Mouse (Mus musculus): ENCODE results near the gene Slc9a9. TPM values are rescaled to one million over a fixed set of nuclear protein-coding genes. Genes with fewer than 3 reads are reported as not detected.

The Slc9a9 gene
- total and polyA plus RNA-seq, 3 experiments = 0.46 to 0.71 TPM; not detected in 1

DNA sequence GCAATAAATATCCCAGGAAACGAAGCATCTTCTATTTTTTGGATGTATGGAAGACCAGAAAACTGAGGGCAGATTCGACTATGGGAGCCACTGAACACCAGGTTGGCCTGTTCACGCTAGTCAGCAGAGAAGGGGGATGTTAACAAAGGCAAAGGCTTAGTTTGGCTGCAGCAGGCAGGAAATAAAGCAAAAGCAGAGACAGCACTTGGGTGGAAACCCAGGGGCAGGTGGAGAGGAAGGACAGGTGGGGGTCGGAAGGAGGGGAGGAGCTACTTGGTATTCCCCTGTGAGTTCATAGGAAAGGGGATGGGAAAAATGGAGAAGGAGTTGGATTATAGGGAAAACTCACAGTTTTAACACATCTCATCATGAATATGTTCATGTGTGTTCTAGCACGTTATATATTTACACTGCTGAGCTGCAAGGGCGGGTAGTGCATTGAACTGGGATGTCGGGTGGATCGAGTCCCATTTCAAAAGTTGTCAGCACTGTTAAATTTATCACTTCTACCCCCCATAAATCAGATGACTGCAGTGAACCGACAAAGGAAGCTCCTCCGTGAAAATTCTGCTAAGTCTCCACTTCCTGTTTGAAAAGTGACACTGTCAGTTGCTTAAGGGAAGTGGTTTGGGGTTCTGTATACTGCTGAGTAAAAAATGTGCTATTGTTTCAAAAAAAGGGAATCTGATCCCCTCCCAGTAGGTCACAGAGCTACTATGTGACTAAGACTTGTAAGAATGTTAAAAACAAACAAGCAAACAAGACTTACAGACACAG is 21.8 kb downstream of the Slc9a9 start (continued):
- TF ChIP-seq MAZ (IDR thresholded peaks at IDR 0.05; ENCODE audit: low read depth, low read length) (no peak), CTCF (IDR thresholded peaks at IDR 0.05 in 2 of 3, conservative IDR thresholded peaks at IDR 0.05 in 1 of 3; ENCODE audit: control insufficient read depth in 1 of 3, insufficient read depth in 1 of 3, low read depth in 2 of 3, low read length in 3 of 3, poor library complexity in 1 of 3, severe bottlenecking in 1 of 3) (no peak), ZMIZ1 (IDR thresholded peaks at IDR 0.05; ENCODE audit: low read depth, low read length) (no peak), USF1 (IDR thresholded peaks at IDR 0.05; ENCODE audit: low read depth, low read length) (no peak), MAX (IDR thresholded peaks at IDR 0.05; ENCODE audit: low read length) (0 out of 2 replicates have a peak, but pooled peaks have one; percentile 33), ZKSCAN1 (IDR thresholded peaks at IDR 0.05; ENCODE audit: low read depth, low read length) (no peak), KAT2A (conservative IDR thresholded peaks at IDR 0.05; ENCODE audit: low read depth, low read length) (no peak), USF2 (IDR thresholded peaks at IDR 0.05; ENCODE audit: borderline replicate concordance in 1 of 2, insufficient read depth in 1 of 2, low read depth in 1 of 2, low read length in 2 of 2) (no peak), RAD21 (IDR thresholded peaks at IDR 0.05; ENCODE audit: low read depth, low read length) (no peak), MYB (IDR thresholded peaks at IDR 0.05; ENCODE audit: low read depth, low read length) (no peak), NRF1 (IDR thresholded peaks at IDR 0.05; ENCODE audit: insufficient read depth, low read depth, low read length, poor library complexity, severe bottlenecking) (no peak), ETS1 (IDR thresholded peaks at IDR 0.05; ENCODE audit: low read depth, low read length) (peak; percentile 79)

DNA sequence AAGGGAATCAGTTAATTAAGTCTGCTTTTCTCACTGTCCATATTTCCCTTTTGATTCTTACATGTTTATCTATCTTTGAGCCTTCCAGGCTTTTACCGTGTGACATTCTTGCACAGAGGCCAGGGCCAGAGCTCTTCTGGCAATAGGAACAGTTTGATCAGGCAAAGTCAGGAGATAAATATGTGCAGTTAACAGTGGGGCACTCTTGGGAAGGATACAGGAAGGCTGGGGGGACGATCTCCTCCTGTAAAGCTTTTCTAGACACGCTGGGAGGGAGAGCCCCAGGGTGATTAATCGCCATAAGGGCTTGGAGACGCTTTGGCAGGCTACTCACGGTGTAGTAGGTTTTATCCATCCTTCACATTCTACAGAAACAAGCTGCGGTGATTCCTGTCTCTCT is 22.4 kb downstream of the Slc9a9 start:
- H3K36me3 ChIP-seq (ENCODE audit: control insufficient read depth in 1 of 2, insufficient read depth in 2 of 2, low read length in 2 of 2) = peaks cover 0 to 25% of the 10 kb centered on the region in 2 experiments; a peak in 2 of 4 replicates
- H3K9ac ChIP-seq (ENCODE audit: control insufficient read depth, low read depth, low read length, poor library complexity, severe bottlenecking) = peak overlapping the region; percentile 58
- no peaks in the 10 kb centered on the region for H3K27me3 ChIP-seq (ENCODE audit: control insufficient read depth in 1 of 2, insufficient read depth in 2 of 2, low read length in 2 of 2)
- peak overlapping the region; percentile 36 to 45 for H3K4me3 ChIP-seq (ENCODE audit: control insufficient read depth in 1 of 2, insufficient read depth in 1 of 2, low read depth in 2 of 2, low read length in 2 of 2)
- peak; percentile 52 for DNase-seq (ENCODE audit: low read depth, low spot score)
- TF ChIP-seq KAT2A (conservative IDR thresholded peaks at IDR 0.05; ENCODE audit: low read depth, low read length) = no peak
- TF ChIP-seq ZKSCAN1 (IDR thresholded peaks at IDR 0.05; ENCODE audit: low read depth, low read length) = no peak
- no peak for TF ChIP-seq TAL1 (IDR thresholded peaks at IDR 0.05; ENCODE audit: low read length)
- TF ChIP-seq CTCF (IDR thresholded peaks at IDR 0.05 in 2 of 3, conservative IDR thresholded peaks at IDR 0.05 in 1 of 3; ENCODE audit: control insufficient read depth in 1 of 3, insufficient read depth in 1 of 3, low read depth in 2 of 3, low read length in 3 of 3, poor library complexity in 1 of 3, severe bottlenecking in 1 of 3) = no peak
- no peak for TF ChIP-seq GATA1 (IDR thresholded peaks at IDR 0.05; ENCODE audit: low read depth, low read length)
- no peaks in the 10 kb centered on the region for H3K79me2 ChIP-seq (ENCODE audit: control insufficient read depth, insufficient read depth, low read length, poor library complexity)
- H3K9me3 ChIP-seq (replicated peaks; ENCODE audit: insufficient read depth, low read length) = no peaks in the 10 kb centered on the region
- peaks cover 19 to 39% of the 10 kb centered on the region in 2 experiments for H3K4me1 ChIP-seq (ENCODE audit: control insufficient read depth in 1 of 2, insufficient read depth in 2 of 2, low read length in 2 of 2)
- H3K27ac ChIP-seq (ENCODE audit: control insufficient read depth, low read depth, low read length) = peak overlapping the region; percentile 78

GRCm38 (mm10) chr9:94694243-94694642 is 24.5 kb downstream of the Slc9a9 start:
- H3K9ac ChIP-seq (ENCODE audit: control insufficient read depth, low read depth, low read length, poor library complexity, severe bottlenecking) = no peak overlapping the region
- TF ChIP-seq TAL1 (IDR thresholded peaks at IDR 0.05; ENCODE audit: low read length) = peak; percentile 40
- peak; percentile 85 for TF ChIP-seq MXI1 (IDR thresholded peaks at IDR 0.05; ENCODE audit: low read depth, low read length)
- TF ChIP-seq MAX (IDR thresholded peaks at IDR 0.05; ENCODE audit: low read length) = peak; percentile 74
- peak; percentile 64 for TF ChIP-seq USF1 (IDR thresholded peaks at IDR 0.05; ENCODE audit: low read depth, low read length)
- TF ChIP-seq EP300 (IDR thresholded peaks at IDR 0.05; ENCODE audit: low read depth in 1 of 2, low read length in 2 of 2) = peak; percentile 61 to 83
- TF ChIP-seq ETS1 (IDR thresholded peaks at IDR 0.05; ENCODE audit: low read depth, low read length) = peak; percentile 66
- no peak for TF ChIP-seq ELF1 (IDR thresholded peaks at IDR 0.05; ENCODE audit: low read depth, low read length)
- TF ChIP-seq POLR2AphosphoS2 (IDR thresholded peaks at IDR 0.05; ENCODE audit: low read length) = no peak
- TF ChIP-seq POLR2A (IDR thresholded peaks at IDR 0.05; ENCODE audit: control insufficient read depth in 1 of 2, insufficient read depth in 1 of 2, low read depth in 1 of 2, low read length in 2 of 2, poor library complexity in 1 of 2) = no peak
- no peak for TF ChIP-seq ZC3H11A (IDR thresholded peaks at IDR 0.05; ENCODE audit: low read depth, low read length)
- TF ChIP-seq MYC (IDR thresholded peaks at IDR 0.05; ENCODE audit: low read depth, low read length) = peak; percentile 77
- peak; percentile 73 for TF ChIP-seq SIN3A (IDR thresholded peaks at IDR 0.05; ENCODE audit: low read length)
- TF ChIP-seq GATA1 (IDR thresholded peaks at IDR 0.05; ENCODE audit: low read depth, low read length) = peak; percentile 67
- TF ChIP-seq ZMIZ1 (IDR thresholded peaks at IDR 0.05; ENCODE audit: low read depth, low read length) = no peak
- peak; percentile 66; the same call in 1 of the 2 replicates for TF ChIP-seq MEF2A (IDR thresholded peaks at IDR 0.05; ENCODE audit: extremely low read depth, insufficient replicate concordance, low read depth, low read length, poor library complexity, severe bottlenecking)
- no peak for TF ChIP-seq MAZ (IDR thresholded peaks at IDR 0.05; ENCODE audit: low read depth, low read length)
- peak; percentile 75 for TF ChIP-seq MYB (IDR thresholded peaks at IDR 0.05; ENCODE audit: low read depth, low read length)
- peak; percentile 78 for TF ChIP-seq TCF12 (IDR thresholded peaks at IDR 0.05; ENCODE audit: low read depth, low read length)
- no peak for TF ChIP-seq E2F4 (IDR thresholded peaks at IDR 0.05; ENCODE audit: borderline replicate concordance, low read depth, low read length)

More at GRCm38 (mm10) chr9:94694243-94694642, 24.5 kb downstream of the Slc9a9 start:
- peaks cover 24 to 43% of the 10 kb centered on the region in 2 experiments for H3K4me1 ChIP-seq (ENCODE audit: control insufficient read depth in 1 of 2, insufficient read depth in 2 of 2, low read length in 2 of 2)
- peak overlapping the region; percentile 72 for H3K27ac ChIP-seq (ENCODE audit: control insufficient read depth, low read depth, low read length)
- H3K36me3 ChIP-seq (ENCODE audit: control insufficient read depth in 1 of 2, insufficient read depth in 2 of 2, low read length in 2 of 2) = peaks cover 0 to 25% of the 10 kb centered on the region in 2 experiments; a peak in 2 of 4 replicates
- H3K4me3 ChIP-seq (ENCODE audit: control insufficient read depth in 1 of 2, insufficient read depth in 1 of 2, low read depth in 2 of 2, low read length in 2 of 2) = peak overlapping the region; percentile 19 to 23; a peak in 1 of 4 replicates
- no peaks in the 10 kb centered on the region for H3K9me3 ChIP-seq (replicated peaks; ENCODE audit: insufficient read depth, low read length)
- no peaks in the 10 kb centered on the region for H3K79me2 ChIP-seq (ENCODE audit: control insufficient read depth, insufficient read depth, low read length, poor library complexity)
- DNase-seq (ENCODE audit: low read depth, low spot score) = peak; percentile 72
- no peaks in the 10 kb centered on the region for H3K27me3 ChIP-seq (ENCODE audit: control insufficient read depth in 1 of 2, insufficient read depth in 2 of 2, low read length in 2 of 2)

Data from MEL (cell line).